ENCODE assay signal across 31 mouse cellular contexts in the genomic region with DNA sequence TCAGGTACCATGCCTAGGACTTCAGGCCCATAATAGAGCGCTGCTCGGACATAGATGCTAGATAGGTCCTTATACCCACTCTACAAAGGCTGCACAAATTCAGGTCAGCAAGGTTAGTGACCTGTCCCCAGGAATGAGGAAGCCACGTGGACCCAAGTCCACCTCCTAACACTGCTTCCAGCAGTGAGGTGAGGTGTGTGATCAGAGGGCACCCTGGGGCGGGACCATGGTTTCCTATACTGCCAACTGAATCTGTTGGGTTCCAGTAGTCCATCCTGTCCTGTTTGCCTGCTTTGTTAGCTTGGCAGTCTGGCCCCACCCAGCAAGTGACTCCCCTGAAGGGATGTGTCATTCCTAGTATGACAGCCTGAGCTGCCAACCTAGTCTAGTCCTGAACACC. TPM values are rescaled to one million over a fixed set of nuclear protein-coding genes. Genes with fewer than 3 reads are reported as not detected.
DNase-seq lines count a peak whose midpoint lies in the region; ATAC-seq and TF ChIP-seq lines count a peak whose summit lies in the region.
"Had no signal": no experiment of that assay in that cellular context is flagged by ENCODE, and none has a peak within 500 bp of the region (broad histone marks: within the 10 kb centered on the region; RNA-seq: fewer than 3 reads in every experiment).

No protein-coding gene starts in this region.

- 86% methylated on average over 4 of the region's 4 CpGs for WGBS in kidney, embryonic 15.5 days
- WGBS in liver, adult 2 months = 34% methylated on average over 4 of the region's 4 CpGs
- WGBS in liver, embryonic 11.5 days = 81% methylated on average over 4 of the region's 4 CpGs
- WGBS in liver, postnatal 0 days (ENCODE audit: insufficient replicate concordance) = 50% methylated on average over 4 of the region's 4 CpGs
- 91% methylated on average over 4 of the region's 4 CpGs for WGBS in midbrain, postnatal 0 days

- H3K27ac ChIP-seq in kidney, embryonic 15.5 days = no peak overlapping the region
- peak overlapping the region; percentile 79 for H3K27ac ChIP-seq in liver, adult 2 months (replicated peaks; ENCODE audit: insufficient read depth, low read depth, low read length)
- H3K27ac ChIP-seq in liver, embryonic 11.5 days (ENCODE audit: low read depth, low read length) = peak overlapping the region; percentile 28; the same call in 1 of the 2 replicates
- H3K27ac ChIP-seq in liver, postnatal 0 days (ENCODE audit: low read depth) = peak overlapping the region; percentile 96
- H3K27ac ChIP-seq in midbrain, postnatal 0 days (ENCODE audit: low read depth, low read length) = no peak overlapping the region
- H3K27ac ChIP-seq: embryonic facial prominence, embryonic 13.5 days; forebrain, embryonic 13.5 days; hindbrain, embryonic 15.5 days; layer of hippocampus, adult 2 months; limb, embryonic 13.5 days; lung, embryonic 15.5 days; macrophage had no signal

- H3K4me1 ChIP-seq in kidney, embryonic 15.5 days = peaks cover 57% of the 10 kb centered on the region
- peaks cover 40% of the 10 kb centered on the region for H3K4me1 ChIP-seq in liver, adult 2 months (ENCODE audit: control insufficient read depth, insufficient read depth, low read length)
- H3K4me1 ChIP-seq in liver, embryonic 11.5 days (replicated peaks; ENCODE audit: control insufficient read depth, insufficient read depth, low read length) = peaks cover 29% of the 10 kb centered on the region
- peaks cover 48% of the 10 kb centered on the region for H3K4me1 ChIP-seq in liver, postnatal 0 days (ENCODE audit: insufficient read depth)
- H3K4me1 ChIP-seq in midbrain, postnatal 0 days (ENCODE audit: insufficient read depth, low read length) = peaks cover 4% of the 10 kb centered on the region; the same call in 1 of the 2 replicates

- no peak overlapping the region for H3K4me3 ChIP-seq in kidney, embryonic 15.5 days (replicated peaks)
- H3K4me3 ChIP-seq in liver, adult 2 months (ENCODE audit: insufficient read depth, low read depth, low read length) = peak overlapping the region; percentile 8; the same call in 1 of the 2 replicates
- H3K4me3 ChIP-seq in liver, embryonic 11.5 days (ENCODE audit: low read depth, low read length) = no peak overlapping the region
- no peak overlapping the region for H3K4me3 ChIP-seq in liver, postnatal 0 days (ENCODE audit: low read depth, low read length)
- H3K4me3 ChIP-seq in midbrain, postnatal 0 days (ENCODE audit: low read depth, low read length) = no peak overlapping the region
- H3K4me3 ChIP-seq: embryonic facial prominence, embryonic 13.5 days; erythroblast, embryonic 14.5 days; forebrain, embryonic 13.5 days; hindbrain, embryonic 15.5 days; layer of hippocampus, adult 2 months; limb, embryonic 13.5 days; lung, embryonic 15.5 days had no signal

- H3K27me3 ChIP-seq in kidney, embryonic 15.5 days = no peaks in the 10 kb centered on the region
- no peaks in the 10 kb centered on the region for H3K27me3 ChIP-seq in liver, adult 2 months (ENCODE audit: control insufficient read depth, insufficient read depth, low read length)
- H3K27me3 ChIP-seq in liver, embryonic 11.5 days (replicated peaks; ENCODE audit: control insufficient read depth, insufficient read depth, low read length) = no peaks in the 10 kb centered on the region
- H3K27me3 ChIP-seq in liver, postnatal 0 days (ENCODE audit: insufficient read depth, low read length) = no peaks in the 10 kb centered on the region
- H3K27me3 ChIP-seq in midbrain, postnatal 0 days (ENCODE audit: insufficient read depth, low read length) = peaks cover 8% of the 10 kb centered on the region; the same call in 1 of the 2 replicates
- H3K27me3 ChIP-seq: embryonic facial prominence, embryonic 13.5 days; lung, embryonic 15.5 days had no signal

- no peak for TF ChIP-seq POLR2A in liver, adult 2 months (IDR thresholded peaks at IDR 0.05; ENCODE audit: extremely low read depth, insufficient read depth, low read length)

- no peak overlapping the region for H3K4me2 ChIP-seq in kidney, embryonic 15.5 days
- H3K4me2 ChIP-seq in liver, embryonic 11.5 days = peak overlapping the region; percentile 18
- peak overlapping the region; percentile 53 for H3K4me2 ChIP-seq in liver, postnatal 0 days (ENCODE audit: low read depth, low read length)
- H3K4me2 ChIP-seq in midbrain, postnatal 0 days (ENCODE audit: low read depth, low read length, poor library complexity, severe bottlenecking) = no peak overlapping the region
- H3K4me2 ChIP-seq: embryonic facial prominence, embryonic 13.5 days; forebrain, embryonic 13.5 days; heart, embryonic 11.5 days; hindbrain, embryonic 15.5 days; limb, embryonic 13.5 days; lung, embryonic 15.5 days; midbrain, embryonic 11.5 days had no signal

- peak; percentile 55; the same call in 1 of the 2 replicates for TF ChIP-seq EP300 in liver, postnatal 0 days (IDR thresholded peaks at IDR 0.05; ENCODE audit: low read depth)

- DNase-seq in kidney, adult 11 months = peak; percentile 58
- DNase-seq in liver, adult 2 months (ENCODE audit: extremely low read depth, low read depth, low spot score) = peak; percentile 99
- DNase-seq in liver = no peak
- no peak for DNase-seq in liver, embryonic 11.5 days (ENCODE audit: low spot score)
- DNase-seq in liver, postnatal 0 days = peak; percentile 72
- DNase-seq in midbrain, postnatal 0 days (ENCODE audit: low spot score) = no peak
- DNase-seq in heart, adult 9 months (ENCODE audit: low spot score in 2 of 2) = no peak
- DNase-seq: cerebellum, adult 8-10 months; cerebellum, postnatal 36 days; embryo, embryonic 11 days had no signal

- TF ChIP-seq CTCF in liver, adult 2 months (IDR thresholded peaks at IDR 0.05; ENCODE audit: low read depth, low read length) = no peak
- TF ChIP-seq CTCF in liver, postnatal 0 days (IDR thresholded peaks at IDR 0.05; ENCODE audit: low read depth) = no peak
- no peak for TF ChIP-seq CTCF in midbrain, postnatal 0 days (IDR thresholded peaks at IDR 0.05)

- peaks cover 13% of the 10 kb centered on the region; the same call in 1 of the 2 replicates for H3K79me2 ChIP-seq in liver, adult 2 months (ENCODE audit: control insufficient read depth, insufficient read depth, low read length)

- no peaks in the 10 kb centered on the region for H3K9me3 ChIP-seq in kidney, embryonic 15.5 days (replicated peaks)
- H3K9me3 ChIP-seq in liver, embryonic 11.5 days (ENCODE audit: control insufficient read depth, low read length) = no peaks in the 10 kb centered on the region
- no peaks in the 10 kb centered on the region for H3K9me3 ChIP-seq in liver, postnatal 0 days (ENCODE audit: low read length)
- no peaks in the 10 kb centered on the region for H3K9me3 ChIP-seq in midbrain, postnatal 0 days (ENCODE audit: low read length)
- H3K9me3 ChIP-seq: embryonic facial prominence, embryonic 13.5 days; forebrain, embryonic 13.5 days; hindbrain, embryonic 15.5 days; limb, embryonic 13.5 days; lung, embryonic 15.5 days had no signal

- ATAC-seq in kidney, embryonic 15.5 days (replicated peaks; ENCODE audit: low FRiP score) = no peak
- no peak for ATAC-seq in liver, embryonic 11.5 days (replicated peaks; ENCODE audit: low FRiP score)
- peak; percentile 69 for ATAC-seq in liver, postnatal 0 days
- no peak for ATAC-seq in midbrain, postnatal 0 days (ENCODE audit: low FRiP score)
- ATAC-seq: forebrain, embryonic 13.5 days had no signal

- no peak overlapping the region for H3K9ac ChIP-seq in kidney, embryonic 15.5 days
- H3K9ac ChIP-seq in liver, adult 2 months (ENCODE audit: low read depth, low read length) = peak overlapping the region; percentile 49
- no peak overlapping the region for H3K9ac ChIP-seq in liver, embryonic 11.5 days (ENCODE audit: low read depth, low read length)
- H3K9ac ChIP-seq in liver, postnatal 0 days (replicated peaks) = peak overlapping the region; percentile 19; the same call in 1 of the 2 replicates
- no peak overlapping the region for H3K9ac ChIP-seq in midbrain, postnatal 0 days (replicated peaks; ENCODE audit: low read length, poor library complexity, severe bottlenecking)
- H3K9ac ChIP-seq: embryonic facial prominence, embryonic 13.5 days; forebrain, embryonic 13.5 days; hindbrain, embryonic 15.5 days; limb, embryonic 13.5 days; lung, embryonic 15.5 days had no signal

- peaks cover 12% of the 10 kb centered on the region for H3K36me3 ChIP-seq in kidney, embryonic 15.5 days
- no peaks in the 10 kb centered on the region; the same call in 1 of the 2 replicates for H3K36me3 ChIP-seq in liver, adult 2 months (ENCODE audit: control insufficient read depth, insufficient read depth, low read length)
- H3K36me3 ChIP-seq in liver, embryonic 11.5 days (ENCODE audit: control insufficient read depth, insufficient read depth, low read length) = no peaks in the 10 kb centered on the region
- peaks cover 15% of the 10 kb centered on the region; the same call in 1 of the 2 replicates for H3K36me3 ChIP-seq in liver, postnatal 0 days (replicated peaks; ENCODE audit: insufficient read depth, low read length)
- no peaks in the 10 kb centered on the region for H3K36me3 ChIP-seq in midbrain, postnatal 0 days (ENCODE audit: insufficient read depth, low read length)
- H3K36me3 ChIP-seq: hindbrain, embryonic 15.5 days; lung, embryonic 15.5 days had no signal

RNA-seq across cellular contexts. Expression of a gene that starts 4.3 kb away (rescaled TPM):
- polyA plus RNA-seq in kidney, embryonic 15.5 days (2015; fragmentation: Nextera tagmentation; extraction: Ambion mirVana) = 41.7 and 47.7 TPM in 2 replicates
- 116 and 153 TPM in 2 replicates for total RNA-seq in liver, adult 2 months (2014; rRNA removed)
- 421 and 511 TPM in 2 replicates for polyA plus RNA-seq in liver, adult 2 months (2012; rRNA removed)
- polyA plus RNA-seq in liver, embryonic 11.5 days (2014; fragmentation: Nextera tagmentation; extraction: Ambion mirVana) = 36.1 and 40.1 TPM in 2 replicates
- 215 and 221 TPM in 2 replicates for polyA plus RNA-seq in liver, postnatal 0 days (2015; fragmentation: Nextera tagmentation; extraction: Ambion mirVana)
- total RNA-seq in midbrain, postnatal 0 days (2014; rRNA removed) = 6.4 and 8.4 TPM in 2 replicates
- polyA plus RNA-seq in midbrain, postnatal 0 days (2015; fragmentation: Nextera tagmentation; extraction: Ambion mirVana) = 5.0 and 6.3 TPM in 2 replicates

RNA-seq across cellular contexts. Expression of a gene that starts 13.5 kb away (rescaled TPM):
- not detected in 2 replicates for polyA plus RNA-seq in kidney, embryonic 15.5 days (2015; fragmentation: Nextera tagmentation; extraction: Ambion mirVana)
- total RNA-seq in liver, adult 2 months (2014; rRNA removed) = not detected in 2 replicates
- not detected in 2 replicates for polyA plus RNA-seq in liver, adult 2 months (2012; rRNA removed)
- not detected in 2 replicates for polyA plus RNA-seq in liver, embryonic 11.5 days (2014; fragmentation: Nextera tagmentation; extraction: Ambion mirVana)
- not detected in 2 replicates for polyA plus RNA-seq in liver, postnatal 0 days (2015; fragmentation: Nextera tagmentation; extraction: Ambion mirVana)
- total RNA-seq in midbrain, postnatal 0 days (2014; rRNA removed) = not detected in 2 replicates
- 0.25 TPM in 1 of 2 replicates, not detected in the other for polyA plus RNA-seq in midbrain, postnatal 0 days (2015; fragmentation: Nextera tagmentation; extraction: Ambion mirVana)
- total RNA-seq: adrenal gland, adult 18-20 months; ES-E14; gastrocnemius, adult 18-20 months; hematopoietic stem cell, adult 5-6 weeks; layer of hippocampus, adult 2 months; left cerebral cortex, postnatal 25 days; neutrophil, adult 5-6 weeks had no signal
- polyA plus RNA-seq: embryonic facial prominence, embryonic 13.5 days; erythroblast, embryonic 14.5 days; forebrain, embryonic 13.5 days; gonadal fat pad, adult 2 months; heart, embryonic 11.5 days; heart, postnatal 0 days; hindbrain, embryonic 15.5 days; intestine, embryonic 14.5 days; limb, embryonic 13.5 days; lung, embryonic 15.5 days; midbrain, embryonic 11.5 days; thymus, postnatal 0 days had no signal

RNA-seq across cellular contexts. Expression of a gene that starts 20.2 kb away (rescaled TPM):
- 218 and 219 TPM in 2 replicates for polyA plus RNA-seq in kidney, embryonic 15.5 days (2015; fragmentation: Nextera tagmentation; extraction: Ambion mirVana)
- 58.6 and 67.0 TPM in 2 replicates for total RNA-seq in liver, adult 2 months (2014; rRNA removed)
- polyA plus RNA-seq in liver, adult 2 months (2012; rRNA removed) = 60.7 and 90.0 TPM in 2 replicates
- 161 and 181 TPM in 2 replicates for polyA plus RNA-seq in liver, embryonic 11.5 days (2014; fragmentation: Nextera tagmentation; extraction: Ambion mirVana)
- 49.6 and 53.0 TPM in 2 replicates for polyA plus RNA-seq in liver, postnatal 0 days (2015; fragmentation: Nextera tagmentation; extraction: Ambion mirVana)
- total RNA-seq in midbrain, postnatal 0 days (2014; rRNA removed) = 69.9 and 83.0 TPM in 2 replicates
- polyA plus RNA-seq in midbrain, postnatal 0 days (2015; fragmentation: Nextera tagmentation; extraction: Ambion mirVana) = 63.2 and 70.9 TPM in 2 replicates

RNA-seq across cellular contexts. Expression of a gene that starts 28.3 kb away (rescaled TPM):
- polyA plus RNA-seq in kidney, embryonic 15.5 days (2015; fragmentation: Nextera tagmentation; extraction: Ambion mirVana) = 32.9 and 33.1 TPM in 2 replicates
- total RNA-seq in liver, adult 2 months (2014; rRNA removed) = 0.09 and 0.13 TPM in 2 replicates
- 0.41 and 0.60 TPM in 2 replicates for polyA plus RNA-seq in liver, adult 2 months (2012; rRNA removed)
- 10.5 and 11.1 TPM in 2 replicates for polyA plus RNA-seq in liver, embryonic 11.5 days (2014; fragmentation: Nextera tagmentation; extraction: Ambion mirVana)
- polyA plus RNA-seq in liver, postnatal 0 days (2015; fragmentation: Nextera tagmentation; extraction: Ambion mirVana) = 0.48 and 0.56 TPM in 2 replicates
- total RNA-seq in midbrain, postnatal 0 days (2014; rRNA removed) = 237 and 261 TPM in 2 replicates
- 155 and 162 TPM in 2 replicates for polyA plus RNA-seq in midbrain, postnatal 0 days (2015; fragmentation: Nextera tagmentation; extraction: Ambion mirVana)
- total RNA-seq: neutrophil, adult 5-6 weeks had no signal
- polyA plus RNA-seq: erythroblast, embryonic 14.5 days; macrophage had no signal

Comparison
In these comparisons a context has a peak if more than half of its experiments do, and no peak if none do; other contexts are left out.
1. DNase-seq: peak in kidney, adult 11 months (single experiment), liver, adult 2 months (single experiment) and liver, postnatal 0 days (single experiment); none in liver (single experiment), liver, embryonic 11.5 days (single experiment), midbrain, postnatal 0 days (single experiment) and heart, adult 9 months (0 of 2).
2. H3K9ac ChIP-seq: peak in liver, adult 2 months (single experiment) and liver, postnatal 0 days (single experiment); none in kidney, embryonic 15.5 days (single experiment), liver, embryonic 11.5 days (single experiment) and midbrain, postnatal 0 days (single experiment).
3. H3K27ac ChIP-seq: peak in liver, adult 2 months (single experiment), liver, embryonic 11.5 days (single experiment) and liver, postnatal 0 days (single experiment); none in kidney, embryonic 15.5 days (single experiment) and midbrain, postnatal 0 days (single experiment).
4. H3K4me2 ChIP-seq: peak in liver, embryonic 11.5 days (single experiment) and liver, postnatal 0 days (single experiment); none in kidney, embryonic 15.5 days (single experiment) and midbrain, postnatal 0 days (single experiment).